Mouse (Mus musculus) retina, embryonic 14.5 days (tissue): Measurements from ENCODE around the gene Pip5k1c.

Source experiments
- DNase-seq: peaks from one replicate; pipeline ENCODE4 v3.0.0-alpha.2; 2015; ENCODE audit warnings: low spot score

The Pip5k1c gene

GRCm38 (mm10) chr10:81323141-81323775 lies 30.5 kb downstream of the Pip5k1c start:
- no peak for DNase-seq

- no peak for DNase-seq
Measured at GRCm38 (mm10) chr10:81323791-81324530, 31.2 kb downstream of the Pip5k1c start.

GRCm38 (mm10) chr10:81325176-81325575 lies 32.4 kb downstream of the Pip5k1c start:
- no peak for DNase-seq

- no peak for DNase-seq
Measured at GRCm38 (mm10) chr10:81325781-81326180, 33.0 kb downstream of the Pip5k1c start.

GRCm38 (mm10) chr10:81326858-81327257 lies 34.1 kb downstream of the Pip5k1c start:
- no peak for DNase-seq

- no peak for DNase-seq
Measured at GRCm38 (mm10) chr10:81327959-81328358, 35.2 kb downstream of the Pip5k1c start.

GRCm38 (mm10) chr10:81328386-81328785 lies 35.6 kb downstream of the Pip5k1c start, which contains the start of gene Tbxa2r:
Gene Tbxa2r, plus strand, starts transcription at chr10:81328731.
- DNase-seq: no peak

- DNase-seq: no peak
Measured at GRCm38 (mm10) chr10:81329194-81329975, 36.6 kb downstream of the Pip5k1c start.

GRCm38 (mm10) chr10:81330007-81330406 lies 37.2 kb downstream of the Pip5k1c start:
- no peak for DNase-seq

GRCm38 (mm10) chr10:81332277-81332676 lies 39.5 kb downstream of the Pip5k1c start:
- no peak for DNase-seq

GRCm38 (mm10) chr10:81334324-81334723 lies 41.6 kb downstream of the Pip5k1c start:
- DNase-seq: no peak

GRCm38 (mm10) chr10:81335393-81336340 lies 42.9 kb downstream of the Pip5k1c start:
- DNase-seq: no peak

- DNase-seq: no peak
Measured at GRCm38 (mm10) chr10:81336558-81336957, 43.8 kb downstream of the Pip5k1c start.

- no peak for DNase-seq
Measured at GRCm38 (mm10) chr10:81340551-81341332, 48.0 kb downstream of the Pip5k1c start.

GRCm38 (mm10) chr10:81341333-81341949 lies 48.7 kb downstream of the Pip5k1c start:
- DNase-seq: peak; percentile 82

- no peak for DNase-seq
Measured at GRCm38 (mm10) chr10:81342686-81343505, 50.1 kb downstream of the Pip5k1c start, which contains the start of gene Gipc3. Gene Gipc3, minus strand, starts transcription at chr10:81343266.

- DNase-seq: no peak
Measured at GRCm38 (mm10) chr10:81344421-81345161, 51.8 kb downstream of the Pip5k1c start.

- no peak for DNase-seq
Measured at GRCm38 (mm10) chr10:81345162-81345534, 52.4 kb downstream of the Pip5k1c start.
